Mouse (Mus musculus) lung, embryonic 14.5 days (tissue): Measurements from ENCODE around the gene Cacna1g. TPM values are rescaled to one million over a fixed set of nuclear protein-coding genes. Genes with fewer than 3 reads are reported as not detected.

Experiments used
- ATAC-seq: fragments of 200-750 bp; cut with Nextera tagmentation; 2 replicates; pipeline ENCODE4 v1.8.0; 2017; ENCODE audit warnings: mild to moderate bottlenecking, moderate TSS enrichment, moderate library complexity; ENCODE audit not compliant: insufficient read depth
- DNase-seq: peaks from one replicate; pipeline ENCODE4 v3.0.0-alpha.2; 2015
- H3K27ac ChIP-seq: fragments of 300-500 bp; sonication (generic); 2 replicates; pipeline ENCODE4 v1.5.1; 2014; ENCODE audit warnings: low read depth, mild to moderate bottlenecking, moderate library complexity
- H3K27me3 ChIP-seq: fragments of 300-500 bp; sonication (generic); 2 replicates; pipeline ENCODE4 v1.6.1; 2014; ENCODE audit warnings: low read length, control low read depth; ENCODE audit not compliant: insufficient read depth
- H3K36me3 ChIP-seq: fragments of 300-500 bp; sonication (generic); 2 replicates; pipeline ENCODE4 v1.6.1; 2014; ENCODE audit warnings: control low read depth; ENCODE audit not compliant: insufficient read depth
- H3K4me1 ChIP-seq: fragments of 300-500 bp; sonication (generic); 2 replicates; pipeline ENCODE4 v1.6.1; 2014; ENCODE audit warnings: antibody characterized with exemption, control low read depth; ENCODE audit not compliant: insufficient read depth
- H3K4me2 ChIP-seq: fragments of 300-500 bp; sonication (generic); 2 replicates; pipeline ENCODE4 v1.6.1; 2014; ENCODE audit warnings: mild to moderate bottlenecking
- H3K4me3 ChIP-seq: fragments of 300-500 bp; sonication (generic); 2 replicates; pipeline ENCODE4 v1.5.1; 2014; ENCODE audit warnings: low read depth, low read length
- H3K9ac ChIP-seq: fragments of 300-500 bp; sonication (generic); 2 replicates; pipeline ENCODE4 v1.6.1; 2014
- H3K9me3 ChIP-seq: fragments of 300-500 bp; sonication (generic); 2 replicates; pipeline ENCODE4 v1.6.1; 2016; ENCODE audit warnings: low read depth, low read length, control low read depth
- CTCF ChIP-seq: IDR thresholded peaks from 2 replicates; pipeline ENCODE4 v1.5.1; 2016; ENCODE audit warnings: antibody characterized with exemption, low read depth
- WGBS: fragments of 180-500 bp; shearing (Covaris S2); extraction: QIAGEN DNeasy Blood & Tissue Kit; methylation state at CpG from one replicate; pipeline ENCODE4 v1.1.7; 2014; 5-methylcytosine and 5-hydroxymethylcytosine counted together
- polyA plus RNA-seq: library from polyadenylated mRNA; unstranded; fragments of >200 nt; fragmentation: Nextera tagmentation; extraction: Ambion mirVana; gene quantifications from 2 replicates; pipeline ENCODE4 v1.2.1, GENCODE M21; 2014

Cacna1g gene
- polyA plus RNA-seq, 1 experiment from 2014 or later: 12.9 TPM

DNA sequence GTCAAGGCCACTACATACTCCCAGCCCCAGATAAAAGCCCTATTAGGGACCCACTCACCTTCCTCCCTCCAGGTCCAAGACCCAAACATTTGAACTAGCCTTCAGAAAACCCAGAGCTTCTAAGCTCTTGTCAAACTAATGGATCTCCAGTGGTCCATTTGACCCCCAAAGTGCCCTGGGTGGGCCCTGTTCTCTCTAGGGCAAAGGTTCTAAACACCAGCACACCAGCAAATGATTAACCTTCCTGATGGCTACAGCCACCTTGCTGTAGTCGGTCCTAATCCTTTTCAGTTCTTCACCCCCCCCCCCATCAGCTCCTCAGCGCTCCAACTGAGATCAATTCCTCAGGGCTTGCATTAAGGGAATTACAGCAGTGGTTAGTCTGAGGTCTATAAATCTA lies 9.8 kb downstream of the Cacna1g start:
- H3K4me1 ChIP-seq: peaks cover 20% of the 10 kb centered on the region
- TF ChIP-seq CTCF: no peak
- H3K27ac ChIP-seq: no peak overlapping the region
- no peak overlapping the region for H3K9ac ChIP-seq
- no peak overlapping the region for H3K4me3 ChIP-seq
- H3K36me3 ChIP-seq: peaks cover 16% of the 10 kb centered on the region
- ATAC-seq (no peak), DNase-seq (no peak)
- 35% methylated on average over 2 of the region's 2 CpGs for WGBS
- H3K27me3 ChIP-seq: no peaks in the 10 kb centered on the region
- no peaks in the 10 kb centered on the region for H3K9me3 ChIP-seq
- H3K4me2 ChIP-seq: no peak overlapping the region

GRCm38 (mm10) chr11:94461856-94462255 lies 12.1 kb downstream of the Cacna1g start:
- H3K4me1 ChIP-seq: no peaks in the 10 kb centered on the region
- H3K9me3 ChIP-seq: no peaks in the 10 kb centered on the region
- 89% methylated on average over 11 of the region's 11 CpGs for WGBS

DNA sequence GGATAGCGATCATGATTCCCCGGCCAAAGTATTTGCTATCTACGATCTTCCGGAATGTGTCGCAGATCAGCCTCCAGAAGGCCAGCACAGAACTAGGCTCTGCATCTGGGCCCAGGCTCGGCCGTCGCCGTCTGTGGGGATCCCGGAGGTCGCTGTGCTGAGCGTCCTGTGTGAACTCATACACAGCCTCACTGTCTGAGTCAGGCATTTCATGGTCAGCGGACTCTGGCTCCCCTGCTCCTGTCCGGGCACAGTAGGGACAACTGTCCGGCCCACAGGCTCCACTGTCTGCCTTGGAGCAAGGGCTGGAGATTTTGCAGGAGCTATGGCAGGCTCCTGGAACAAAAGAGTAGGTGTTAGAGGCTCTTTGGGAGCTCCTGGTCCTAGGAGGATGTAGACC lies 17.0 kb downstream of the Cacna1g start:
- no peaks in the 10 kb centered on the region for H3K27me3 ChIP-seq
- WGBS: 77% methylated on average over 15 of the region's 15 CpGs
- H3K4me2 ChIP-seq: no peak overlapping the region
- no peak for TF ChIP-seq CTCF
- no peak for ATAC-seq
- no peak overlapping the region for H3K27ac ChIP-seq
- H3K36me3 ChIP-seq: peaks cover 22% of the 10 kb centered on the region
- H3K4me3 ChIP-seq: no peak overlapping the region
- H3K4me1 ChIP-seq: no peaks in the 10 kb centered on the region
- DNase-seq: no peak
- H3K9ac ChIP-seq: no peak overlapping the region
- no peaks in the 10 kb centered on the region for H3K9me3 ChIP-seq

More at GRCm38 (mm10) chr11:94461856-94462255, 12.1 kb downstream of the Cacna1g start:
- Histone ChIP-seq H3K27ac (no peak overlapping the region), H3K36me3 (peaks cover 29% of the 10 kb centered on the region), H3K4me3 (no peak overlapping the region), H3K9ac (no peak overlapping the region), H3K27me3 (no peaks in the 10 kb centered on the region), H3K4me2 (no peak overlapping the region)
- ATAC-seq: no peak
- DNase-seq: no peak
- TF ChIP-seq CTCF: no peak

DNA sequence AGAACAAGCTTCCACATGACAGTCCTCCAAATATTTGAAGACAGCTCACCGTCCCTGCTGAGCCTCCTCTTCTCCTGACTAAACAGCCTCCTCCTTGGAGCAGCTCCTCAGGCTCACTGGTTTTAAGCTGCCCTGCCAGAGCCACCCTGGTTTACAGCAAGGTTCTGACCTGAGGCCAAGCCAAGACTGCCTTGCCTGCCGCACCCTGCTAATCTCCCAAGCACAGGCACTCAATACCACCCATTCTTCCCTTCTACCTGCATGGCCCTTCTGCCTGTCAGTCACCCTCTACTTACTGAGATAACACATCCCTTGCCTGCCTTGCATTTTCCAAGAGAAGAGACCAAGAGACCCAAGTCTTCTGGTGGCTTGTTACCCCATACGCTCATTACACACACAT lies 17.7 kb downstream of the Cacna1g start:
- no peak overlapping the region for H3K9ac ChIP-seq
- peaks cover 20% of the 10 kb centered on the region for H3K36me3 ChIP-seq
- ATAC-seq (no peak; the same call in 1 of the 2 replicates), DNase-seq (no peak)
- H3K27ac ChIP-seq: no peak overlapping the region
- no peaks in the 10 kb centered on the region for H3K27me3 ChIP-seq
- H3K9me3 ChIP-seq: no peaks in the 10 kb centered on the region
- no peak overlapping the region for H3K4me3 ChIP-seq
- H3K4me2 ChIP-seq: no peak overlapping the region
- no peaks in the 10 kb centered on the region for H3K4me1 ChIP-seq
- TF ChIP-seq CTCF: no peak
- 64% methylated on average over 3 of the region's 3 CpGs for WGBS

DNA sequence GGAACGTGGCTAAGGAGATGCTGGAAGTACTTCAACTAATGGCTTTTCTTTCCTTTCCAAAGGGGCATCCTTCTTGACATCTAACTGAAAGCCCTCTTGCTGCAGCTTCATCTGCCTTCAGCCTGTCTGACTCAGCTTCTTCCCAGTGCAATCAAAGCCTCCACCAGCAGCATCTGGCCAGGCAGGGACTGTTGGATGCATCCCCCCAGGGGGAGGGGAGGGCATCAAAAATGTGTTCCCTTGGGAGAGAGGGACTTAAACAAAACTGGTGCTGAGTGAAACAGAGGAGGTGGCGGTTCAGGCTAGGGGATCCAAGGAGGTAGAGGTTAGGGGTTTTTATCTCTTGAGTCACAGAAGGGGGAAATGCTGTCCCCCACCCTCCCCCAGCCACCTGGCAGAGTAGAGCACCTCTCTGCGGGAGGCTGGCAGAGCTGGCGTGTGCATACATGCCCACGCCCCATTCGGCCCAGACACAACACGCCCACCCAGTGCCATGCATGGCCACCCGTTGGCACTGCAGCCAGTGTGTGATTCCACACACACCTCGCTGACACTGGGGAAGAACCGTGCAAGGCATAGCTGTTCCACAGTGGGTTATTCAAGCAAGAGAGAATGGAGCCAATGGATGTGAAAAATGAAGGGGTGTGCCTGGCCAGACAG lies 18.7 kb downstream of the Cacna1g start:
- no peak overlapping the region; the same call in 1 of the 2 replicates for H3K4me2 ChIP-seq
- no peaks in the 10 kb centered on the region for H3K27me3 ChIP-seq
- WGBS: 81% methylated on average over 10 of the region's 10 CpGs
- H3K27ac ChIP-seq: no peak overlapping the region
- H3K9me3 ChIP-seq: no peaks in the 10 kb centered on the region
- H3K9ac ChIP-seq: no peak overlapping the region
- no peak overlapping the region for H3K4me3 ChIP-seq
- DNase-seq: no peak
- peaks cover 20% of the 10 kb centered on the region for H3K36me3 ChIP-seq
- ATAC-seq: no peak
- H3K4me1 ChIP-seq: peaks cover 8% of the 10 kb centered on the region
- no peak for TF ChIP-seq CTCF

GRCm38 (mm10) chr11:94454756-94455155 lies 19.2 kb downstream of the Cacna1g start:
- TF ChIP-seq CTCF: no peak
- no peak overlapping the region for H3K4me2 ChIP-seq
- H3K4me3 ChIP-seq: no peak overlapping the region
- no peak for DNase-seq
- ATAC-seq: no peak
- H3K4me1 ChIP-seq: peaks cover 9% of the 10 kb centered on the region
- no peaks in the 10 kb centered on the region for H3K9me3 ChIP-seq
- no peaks in the 10 kb centered on the region for H3K27me3 ChIP-seq
- H3K36me3 ChIP-seq: peaks cover 19% of the 10 kb centered on the region
- H3K9ac ChIP-seq: no peak overlapping the region
- no peak overlapping the region for H3K27ac ChIP-seq
- WGBS: 62% methylated on average over 5 of the region's 5 CpGs

- Histone ChIP-seq H3K4me3 (no peak overlapping the region), H3K27ac (no peak overlapping the region), H3K4me2 (no peak overlapping the region), H3K27me3 (no peaks in the 10 kb centered on the region), H3K9me3 (no peaks in the 10 kb centered on the region), H3K36me3 (no peaks in the 10 kb centered on the region), H3K4me1 (peaks cover 9% of the 10 kb centered on the region), H3K9ac (no peak overlapping the region)
- peak; percentile 31 for DNase-seq
- peak; percentile 60; the same call in 1 of the 2 replicates for ATAC-seq
- WGBS: 24% methylated on average over 12 of the region's 12 CpGs
- TF ChIP-seq CTCF: no peak
These were observed 22.8 kb downstream of the Cacna1g start for GRCm38 (mm10) chr11:94451091-94451773.
